Mouse (Mus musculus): ENCODE data around the gene Olfr1392. TPM values are rescaled to one million over a fixed set of nuclear protein-coding genes. Genes with fewer than 3 reads are reported as not detected.

The Olfr1392 gene
- polyA plus RNA-seq, 1 experiment from 2014 or later: not detected

Other genes starting within 250 kb of the Olfr1392 start
- 0.03 and 0.17 TPM in 2 replicates for gene 9930111J21Rik2, start 234.0 kb upstream of the Olfr1392 start, polyA plus RNA-seq (2014; fragmentation: Nextera tagmentation; extraction: Ambion mirVana)
- not detected in 2 replicates for gene Tgtp2, start 221.1 kb upstream of the Olfr1392 start, polyA plus RNA-seq (2014; fragmentation: Nextera tagmentation; extraction: Ambion mirVana)
- 0.51 and 0.61 TPM in 2 replicates for gene Ifi47, start 208.7 kb upstream of the Olfr1392 start, polyA plus RNA-seq (2014; fragmentation: Nextera tagmentation; extraction: Ambion mirVana)
- not detected in 2 replicates for gene Olfr1396, start 170.4 kb upstream of the Olfr1392 start, polyA plus RNA-seq (2014; fragmentation: Nextera tagmentation; extraction: Ambion mirVana)
- gene Olfr1395, start 143.0 kb upstream of the Olfr1392 start, polyA plus RNA-seq (2014; fragmentation: Nextera tagmentation; extraction: Ambion mirVana): not detected in 2 replicates
- not detected in 2 replicates for gene Olfr1394, start 130.9 kb upstream of the Olfr1392 start, polyA plus RNA-seq (2014; fragmentation: Nextera tagmentation; extraction: Ambion mirVana)
- 0.88 and 0.91 TPM in 2 replicates for gene Btnl9, start 98.1 kb upstream of the Olfr1392 start, polyA plus RNA-seq (2014; fragmentation: Nextera tagmentation; extraction: Ambion mirVana)
- gene Zfp62, start 82.0 kb upstream of the Olfr1392 start, polyA plus RNA-seq (2014; fragmentation: Nextera tagmentation; extraction: Ambion mirVana): 54.1 and 58.0 TPM in 2 replicates
- 33.8 and 41.1 TPM in 2 replicates for gene Mgat1, start 41.1 kb upstream of the Olfr1392 start, polyA plus RNA-seq (2014; fragmentation: Nextera tagmentation; extraction: Ambion mirVana)
- 0.06 TPM in 1 of 2 replicates, not detected in the other for gene Olfr1393, start 7.0 kb upstream of the Olfr1392 start, polyA plus RNA-seq (2014; fragmentation: Nextera tagmentation; extraction: Ambion mirVana)
- not detected in 2 replicates for gene Olfr10, start 19.5 kb downstream of the Olfr1392 start, polyA plus RNA-seq (2014; fragmentation: Nextera tagmentation; extraction: Ambion mirVana)
- gene Olfr1391, start 37.5 kb downstream of the Olfr1392 start, polyA plus RNA-seq (2014; fragmentation: Nextera tagmentation; extraction: Ambion mirVana): not detected in 2 replicates
- not detected in 2 replicates for gene Olfr1390, start 49.9 kb downstream of the Olfr1392 start, polyA plus RNA-seq (2014; fragmentation: Nextera tagmentation; extraction: Ambion mirVana)
- not detected in 2 replicates for gene Olfr1389, start 137.8 kb downstream of the Olfr1392 start, polyA plus RNA-seq (2014; fragmentation: Nextera tagmentation; extraction: Ambion mirVana)
- 0.11 and 0.14 TPM in 2 replicates for gene Olfr1388, start 151.3 kb downstream of the Olfr1392 start, polyA plus RNA-seq (2014; fragmentation: Nextera tagmentation; extraction: Ambion mirVana)
- gene Olfr1387, start 170.1 kb downstream of the Olfr1392 start, polyA plus RNA-seq (2014; fragmentation: Nextera tagmentation; extraction: Ambion mirVana): not detected in 2 replicates
- not detected in 2 replicates for gene Olfr1386, start 179.8 kb downstream of the Olfr1392 start, polyA plus RNA-seq (2014; fragmentation: Nextera tagmentation; extraction: Ambion mirVana)
- not detected in 2 replicates for gene Olfr1385, start 203.8 kb downstream of the Olfr1392 start, polyA plus RNA-seq (2014; fragmentation: Nextera tagmentation; extraction: Ambion mirVana)
- not detected in 2 replicates for gene Olfr1384, start 221.4 kb downstream of the Olfr1392 start, polyA plus RNA-seq (2014; fragmentation: Nextera tagmentation; extraction: Ambion mirVana)
- gene Olfr1383, start 234.4 kb downstream of the Olfr1392 start, polyA plus RNA-seq (2014; fragmentation: Nextera tagmentation; extraction: Ambion mirVana): not detected in 2 replicates
- not detected in 2 replicates for gene Olfr1382, start 243.0 kb downstream of the Olfr1392 start, polyA plus RNA-seq (2014; fragmentation: Nextera tagmentation; extraction: Ambion mirVana)